Mouse (Mus musculus): ENCODE measurements at regions not wholly inside any gene's neighbourhood (a gene's known extent, or its start where the extent isn't known, plus 50 kb on each side); places are given as distances from the start of the nearest gene placed in this dataset.
A peak's percentile ranks its signal among the peaks of the same experiment; 100 is the strongest.

- Histone ChIP-seq H3K4me1 (peaks cover 8% of the 10 kb centered on the region; the same call in 1 of the 2 replicates), H3K27ac (no peak overlapping the region), H3K36me3 (replicated peaks) (no peaks in the 10 kb centered on the region), H3K9me3 (no peaks in the 10 kb centered on the region), H3K27me3 (peaks cover 35% of the 10 kb centered on the region), H3K9ac (no peak overlapping the region), H3K4me3 (replicated peaks) (no peak overlapping the region), H3K4me2 (no peak overlapping the region)
- 22% methylated on average over 8 of the region's 8 CpGs for WGBS
- peak; percentile 95 for ATAC-seq (ENCODE audit: low FRiP score)
These were observed 147.4 kb upstream of the Alcam start for GRCm38 (mm10) chr16:52601068-52601829.

- ATAC-seq (ENCODE audit: low FRiP score) = no peak
- Histone ChIP-seq H3K9me3 (no peaks in the 10 kb centered on the region), H3K36me3 (replicated peaks) (no peaks in the 10 kb centered on the region), H3K4me2 (no peak overlapping the region), H3K9ac (no peak overlapping the region), H3K27me3 (peaks cover 49% of the 10 kb centered on the region), H3K4me3 (replicated peaks) (no peak overlapping the region), H3K4me1 (peaks cover 8% of the 10 kb centered on the region; the same call in 1 of the 2 replicates), H3K27ac (no peak overlapping the region)
- WGBS = 86% methylated on average over 1 of the region's 1 CpGs
These were observed 144.4 kb upstream of the Alcam start for GRCm38 (mm10) chr16:52598232-52598631.

DNA sequence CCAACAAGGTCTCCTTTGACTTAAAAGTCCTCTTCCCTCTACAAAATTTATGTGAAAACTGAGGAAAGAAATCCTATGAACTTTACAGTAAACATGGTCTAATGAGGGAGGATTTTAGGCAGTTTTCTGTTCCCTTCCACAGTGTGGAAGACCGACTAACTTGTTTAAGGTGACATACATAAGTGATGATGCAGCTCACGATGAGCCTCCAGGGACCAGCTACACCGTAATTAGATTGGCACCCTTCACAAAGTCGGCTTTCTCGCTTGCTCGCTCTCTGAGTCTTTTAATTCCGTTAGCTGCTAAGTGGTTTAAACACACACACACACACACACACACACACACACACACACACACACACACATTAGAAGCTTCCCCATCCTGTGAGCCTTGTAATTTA is 143.3 kb upstream of the Alcam start:
- Histone ChIP-seq H3K9ac (no peak overlapping the region), H3K4me1 (peaks cover 8% of the 10 kb centered on the region; the same call in 1 of the 2 replicates), H3K36me3 (replicated peaks) (no peaks in the 10 kb centered on the region), H3K27me3 (peaks cover 49% of the 10 kb centered on the region), H3K4me3 (replicated peaks) (no peak overlapping the region), H3K9me3 (no peaks in the 10 kb centered on the region), H3K4me2 (no peak overlapping the region), H3K27ac (no peak overlapping the region)
- no peak for ATAC-seq (ENCODE audit: low FRiP score)
- 54% methylated on average over 7 of the region's 7 CpGs for WGBS

GRCm38 (mm10) chr16:52588291-52588781 is 134.5 kb upstream of the Alcam start:
- ATAC-seq (ENCODE audit: low FRiP score) = no peak
- H3K4me2 ChIP-seq = no peak overlapping the region
- no peaks in the 10 kb centered on the region for H3K36me3 ChIP-seq (replicated peaks)
- no peaks in the 10 kb centered on the region for H3K4me1 ChIP-seq
- no peak overlapping the region for H3K4me3 ChIP-seq (replicated peaks)
- H3K9me3 ChIP-seq = no peaks in the 10 kb centered on the region
- no peak overlapping the region for H3K27ac ChIP-seq
- H3K9ac ChIP-seq = no peak overlapping the region
- no peaks in the 10 kb centered on the region for H3K27me3 ChIP-seq
- WGBS = 58% methylated on average over 1 of the region's 1 CpGs

GRCm38 (mm10) chr16:52569078-52569477 is 115.2 kb upstream of the Alcam start:
- H3K9me3 ChIP-seq = no peaks in the 10 kb centered on the region
- H3K27ac ChIP-seq = no peak overlapping the region
- no peak overlapping the region for H3K9ac ChIP-seq
- WGBS = 82% methylated on average over 2 of the region's 2 CpGs
- no peak for ATAC-seq (ENCODE audit: low FRiP score)
- H3K4me3 ChIP-seq (replicated peaks) = no peak overlapping the region
- H3K4me1 ChIP-seq = no peaks in the 10 kb centered on the region
- no peak overlapping the region for H3K4me2 ChIP-seq
- no peaks in the 10 kb centered on the region for H3K36me3 ChIP-seq (replicated peaks)
- no peaks in the 10 kb centered on the region for H3K27me3 ChIP-seq

GRCm38 (mm10) chr16:52536278-52536677 is 82.4 kb upstream of the Alcam start:
- WGBS = 93% methylated on average over 1 of the region's 1 CpGs
- H3K9me3 ChIP-seq = no peaks in the 10 kb centered on the region
- no peak overlapping the region for H3K27ac ChIP-seq
- no peaks in the 10 kb centered on the region for H3K27me3 ChIP-seq
- no peak overlapping the region for H3K4me2 ChIP-seq
- no peaks in the 10 kb centered on the region for H3K36me3 ChIP-seq (replicated peaks)
- H3K9ac ChIP-seq = no peak overlapping the region
- no peaks in the 10 kb centered on the region for H3K4me1 ChIP-seq
- no peak for ATAC-seq (ENCODE audit: low FRiP score)
- H3K4me3 ChIP-seq (replicated peaks) = no peak overlapping the region

GRCm38 (mm10) chr16:52534601-52535000 is 80.7 kb upstream of the Alcam start:
- Histone ChIP-seq H3K4me1 (no peaks in the 10 kb centered on the region), H3K36me3 (replicated peaks) (no peaks in the 10 kb centered on the region), H3K9me3 (no peaks in the 10 kb centered on the region), H3K27ac (no peak overlapping the region), H3K4me2 (no peak overlapping the region), H3K27me3 (no peaks in the 10 kb centered on the region), H3K9ac (no peak overlapping the region), H3K4me3 (replicated peaks) (no peak overlapping the region)
- ATAC-seq (ENCODE audit: low FRiP score) = no peak
- 84% methylated on average over 1 of the region's 1 CpGs for WGBS

DNA sequence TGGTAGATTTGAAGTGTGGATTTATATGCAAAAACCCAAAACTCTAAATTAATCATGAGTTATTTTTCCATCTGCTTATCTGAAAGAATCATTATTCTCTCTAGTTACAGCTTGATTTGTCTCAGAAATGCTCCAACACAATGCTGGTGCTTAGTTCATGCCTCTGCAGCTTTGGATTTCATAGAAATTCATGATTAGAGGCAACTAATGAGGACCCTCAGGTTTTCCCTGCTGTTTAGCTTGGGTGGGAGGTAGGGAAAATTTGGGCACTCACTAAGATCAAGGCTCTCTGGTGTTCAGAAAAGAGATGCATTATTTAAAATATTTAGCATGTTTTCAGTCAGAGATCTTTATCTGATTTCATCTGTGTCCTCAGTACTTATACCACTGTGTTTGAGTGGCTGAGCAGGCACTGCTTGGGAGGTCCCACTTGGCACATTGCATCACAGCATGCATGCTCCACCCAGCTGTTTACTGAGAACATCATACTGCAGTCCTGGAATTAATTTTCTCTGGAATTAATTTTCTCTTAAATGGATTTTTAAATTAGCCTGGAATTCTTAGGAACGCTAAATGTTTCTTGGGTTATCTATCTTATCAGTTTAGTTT is 78.7 kb upstream of the Alcam start:
- no peak overlapping the region for H3K27ac ChIP-seq
- H3K9ac ChIP-seq = no peak overlapping the region
- 86% methylated on average over 1 of the region's 1 CpGs for WGBS
- no peak for ATAC-seq (ENCODE audit: low FRiP score)
- H3K4me2 ChIP-seq = no peak overlapping the region
- no peaks in the 10 kb centered on the region for H3K36me3 ChIP-seq (replicated peaks)
- H3K9me3 ChIP-seq = no peaks in the 10 kb centered on the region
- no peaks in the 10 kb centered on the region for H3K27me3 ChIP-seq
- H3K4me3 ChIP-seq (replicated peaks) = no peak overlapping the region
- no peaks in the 10 kb centered on the region for H3K4me1 ChIP-seq

DNA sequence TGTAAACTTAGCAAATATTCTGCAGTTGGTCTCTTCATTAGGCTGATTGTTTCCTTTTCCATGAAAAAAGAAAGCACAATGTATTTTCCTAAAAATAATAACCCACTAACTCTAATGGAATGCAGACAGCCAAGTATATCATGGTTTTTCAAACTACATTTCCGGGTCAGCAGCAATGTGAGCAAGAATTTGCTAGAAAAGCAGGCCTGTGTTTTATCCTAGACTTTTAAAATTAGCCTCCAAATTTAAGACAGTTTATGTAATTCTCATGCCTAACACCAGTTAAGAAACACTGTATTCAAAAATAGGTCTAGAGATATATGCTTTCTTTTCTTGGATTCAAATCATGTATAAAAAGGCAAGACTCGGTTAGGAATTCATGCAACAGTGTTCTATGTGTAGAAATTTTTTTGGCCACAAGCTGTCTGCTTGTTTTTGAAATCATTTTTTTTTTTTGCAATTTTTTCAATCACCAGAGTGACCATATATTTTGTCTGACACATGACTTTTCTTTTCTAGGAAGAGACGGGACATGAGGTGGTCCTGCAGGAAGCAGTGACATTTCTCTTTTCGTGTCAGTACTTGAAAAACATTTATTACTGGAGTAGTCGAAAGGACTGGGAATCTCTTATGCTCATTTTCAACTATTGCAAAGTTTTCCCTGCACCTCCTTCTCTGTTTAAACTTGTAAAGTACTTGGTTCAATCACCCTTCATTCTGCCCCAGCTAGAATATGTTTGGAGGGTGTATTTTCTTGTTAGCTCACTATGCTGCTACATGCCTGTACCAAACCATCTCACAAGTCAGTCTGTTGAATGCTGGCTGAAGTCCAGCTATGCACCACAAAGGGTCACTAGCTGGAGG is 59.9 kb upstream of the Alcam start:
- no peaks in the 10 kb centered on the region for H3K4me1 ChIP-seq
- H3K27ac ChIP-seq = no peak overlapping the region
- ATAC-seq (ENCODE audit: low FRiP score) = no peak
- no peak overlapping the region for H3K9ac ChIP-seq
- H3K36me3 ChIP-seq (replicated peaks) = no peaks in the 10 kb centered on the region
- H3K27me3 ChIP-seq = no peaks in the 10 kb centered on the region
- H3K4me3 ChIP-seq (replicated peaks) = no peak overlapping the region
- H3K9me3 ChIP-seq = no peaks in the 10 kb centered on the region
- no peak overlapping the region for H3K4me2 ChIP-seq
- WGBS = 89% methylated on average over 5 of the region's 5 CpGs

GRCm38 (mm10) chr16:52508633-52509379 is 54.9 kb upstream of the Alcam start:
- no peaks in the 10 kb centered on the region for H3K27me3 ChIP-seq
- no peaks in the 10 kb centered on the region for H3K36me3 ChIP-seq (replicated peaks)
- no peak for ATAC-seq (ENCODE audit: low FRiP score)
- H3K9ac ChIP-seq = no peak overlapping the region
- WGBS = 76% methylated on average over 10 of the region's 10 CpGs
- no peak overlapping the region for H3K27ac ChIP-seq
- H3K9me3 ChIP-seq = no peaks in the 10 kb centered on the region
- H3K4me2 ChIP-seq = no peak overlapping the region
- H3K4me1 ChIP-seq = no peaks in the 10 kb centered on the region
- no peak overlapping the region for H3K4me3 ChIP-seq (replicated peaks)
